Mouse (Mus musculus): ENCODE measurements at regions not wholly inside any gene's neighbourhood (a gene's known extent, or its start where the extent isn't known, plus 50 kb on each side); places are given as distances from the start of the nearest gene placed in this dataset.

DNA sequence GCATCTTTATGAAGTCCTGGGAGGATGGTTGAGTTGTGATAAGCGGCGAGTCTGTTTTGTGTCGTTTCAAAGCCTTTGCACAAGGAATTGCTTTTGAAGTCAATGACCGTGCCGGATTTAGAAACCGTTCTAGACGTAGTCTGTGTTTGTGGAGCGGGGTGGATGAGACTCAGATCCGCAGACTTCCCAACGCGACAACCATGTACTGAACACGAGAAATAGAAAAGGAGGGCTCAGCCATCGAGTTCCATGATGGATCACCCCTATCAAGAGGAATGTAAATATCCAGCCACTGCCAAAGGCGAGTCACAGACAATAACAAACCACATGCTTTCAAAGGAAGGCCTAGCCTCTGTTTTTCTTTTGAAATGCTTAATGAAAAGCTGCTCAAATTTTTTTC is 120.5 kb downstream of the Mterf1b start:
- DNase-seq (ENCODE audit: low spot score) (peak; percentile 51), ATAC-seq (peak; percentile 46)
- no peak overlapping the region for H3K9ac ChIP-seq (replicated peaks; ENCODE audit: low read depth)
- WGBS = 24% methylated on average over 14 of the region's 14 CpGs
- no peak overlapping the region for H3K4me3 ChIP-seq (ENCODE audit: low read depth, low read length)
- no peaks in the 10 kb centered on the region for H3K4me1 ChIP-seq (ENCODE audit: insufficient read depth, low read depth, low read length)
- H3K27ac ChIP-seq (ENCODE audit: low read length) = peak overlapping the region; percentile 65
- no peaks in the 10 kb centered on the region for H3K27me3 ChIP-seq (replicated peaks; ENCODE audit: insufficient read depth, low read length)
- H3K4me2 ChIP-seq (replicated peaks; ENCODE audit: low read depth, low read length) = peak overlapping the region; percentile 21; the same call in 1 of the 2 replicates
- TF ChIP-seq EP300 (IDR thresholded peaks at IDR 0.05) = no peak
- TF ChIP-seq CTCF (IDR thresholded peaks at IDR 0.05) = no peak
- no peaks in the 10 kb centered on the region for H3K9me3 ChIP-seq (ENCODE audit: low read length)
- H3K36me3 ChIP-seq (ENCODE audit: insufficient read depth, low read length) = no peaks in the 10 kb centered on the region

GRCm38 (mm10) chr5:4322634-4323386 is 130.6 kb downstream of the Mterf1b start:
- no peak for DNase-seq (ENCODE audit: low spot score)
- TF ChIP-seq CTCF (IDR thresholded peaks at IDR 0.05) (no peak), EP300 (IDR thresholded peaks at IDR 0.05) (no peak)
- 50% methylated on average over 8 of the region's 8 CpGs for WGBS

DNA sequence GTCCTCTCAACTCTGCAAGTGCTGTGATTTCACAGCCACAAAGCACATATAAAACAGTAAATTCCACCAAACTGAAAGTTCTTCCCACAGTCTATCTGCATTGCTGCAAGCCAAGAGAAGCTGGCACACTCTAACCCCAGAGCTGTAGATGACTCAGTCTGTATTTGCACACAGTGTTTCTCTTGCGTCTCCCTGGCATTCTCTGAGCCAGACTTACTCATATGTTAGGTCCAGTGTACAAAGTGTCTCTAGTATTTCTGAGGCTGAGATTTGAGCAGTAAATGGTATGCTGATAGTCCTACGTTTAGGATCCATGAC is 131.2 kb downstream of the Mterf1b start:
- ATAC-seq (peak; percentile 65), DNase-seq (ENCODE audit: low spot score) (peak; percentile 68)
- 41% methylated on average over 2 of the region's 2 CpGs for WGBS
- H3K36me3 ChIP-seq (ENCODE audit: insufficient read depth, low read length) = no peaks in the 10 kb centered on the region
- no peak overlapping the region for H3K9ac ChIP-seq (replicated peaks; ENCODE audit: low read depth)
- H3K4me1 ChIP-seq (ENCODE audit: insufficient read depth, low read depth, low read length) = peaks cover 8% of the 10 kb centered on the region; the same call in 1 of the 2 replicates
- H3K27ac ChIP-seq (ENCODE audit: low read length) = 0 out of 2 replicates have a peak overlapping the region, but pooled peaks have one; percentile 20
- no peaks in the 10 kb centered on the region for H3K27me3 ChIP-seq (replicated peaks; ENCODE audit: insufficient read depth, low read length)
- no peak overlapping the region for H3K4me3 ChIP-seq (ENCODE audit: low read depth, low read length)
- H3K4me2 ChIP-seq (replicated peaks; ENCODE audit: low read depth, low read length) = no peak overlapping the region
- no peaks in the 10 kb centered on the region for H3K9me3 ChIP-seq (ENCODE audit: low read length)
- TF ChIP-seq CTCF (IDR thresholded peaks at IDR 0.05) (no peak), EP300 (IDR thresholded peaks at IDR 0.05) (peak; percentile 75; the same call in 1 of the 2 replicates)

More at GRCm38 (mm10) chr5:4322634-4323386, 130.6 kb downstream of the Mterf1b start:
- Histone ChIP-seq H3K9me3 (ENCODE audit: low read length) (no peaks in the 10 kb centered on the region), H3K27ac (ENCODE audit: low read length) (peak overlapping the region; percentile 20; the same call in 1 of the 2 replicates), H3K36me3 (ENCODE audit: insufficient read depth, low read length) (no peaks in the 10 kb centered on the region), H3K9ac (replicated peaks; ENCODE audit: low read depth) (no peak overlapping the region), H3K4me3 (ENCODE audit: low read depth, low read length) (no peak overlapping the region), H3K4me1 (ENCODE audit: insufficient read depth, low read depth, low read length) (peaks cover 8% of the 10 kb centered on the region; the same call in 1 of the 2 replicates), H3K27me3 (replicated peaks; ENCODE audit: insufficient read depth, low read length) (no peaks in the 10 kb centered on the region), H3K4me2 (replicated peaks; ENCODE audit: low read depth, low read length) (no peak overlapping the region)
- no peak for ATAC-seq

- Histone ChIP-seq H3K4me1 (ENCODE audit: insufficient read depth, low read depth, low read length) (peaks cover 8% of the 10 kb centered on the region; the same call in 1 of the 2 replicates), H3K9ac (replicated peaks; ENCODE audit: low read depth) (no peak overlapping the region), H3K4me3 (ENCODE audit: low read depth, low read length) (no peak overlapping the region), H3K27ac (ENCODE audit: low read length) (no peak overlapping the region), H3K9me3 (ENCODE audit: low read length) (no peaks in the 10 kb centered on the region), H3K4me2 (replicated peaks; ENCODE audit: low read depth, low read length) (no peak overlapping the region; the same call in 1 of the 2 replicates), H3K27me3 (replicated peaks; ENCODE audit: insufficient read depth, low read length) (no peaks in the 10 kb centered on the region), H3K36me3 (ENCODE audit: insufficient read depth, low read length) (no peaks in the 10 kb centered on the region)
- 0% methylated on average over 3 of the region's 3 CpGs for WGBS
- ATAC-seq (peak; percentile 85), DNase-seq (ENCODE audit: low spot score) (peak; percentile 82)
- TF ChIP-seq CTCF (IDR thresholded peaks at IDR 0.05) = no peak
- TF ChIP-seq EP300 (IDR thresholded peaks at IDR 0.05) = peak; percentile 95
Observed at GRCm38 (mm10) chr5:4325813-4326212, 133.6 kb downstream of the Mterf1b start.

GRCm38 (mm10) chr5:4326309-4327014 is 134.3 kb downstream of the Mterf1b start:
- Histone ChIP-seq H3K27me3 (replicated peaks; ENCODE audit: insufficient read depth, low read length) (no peaks in the 10 kb centered on the region), H3K9me3 (ENCODE audit: low read length) (no peaks in the 10 kb centered on the region), H3K4me2 (replicated peaks; ENCODE audit: low read depth, low read length) (no peak overlapping the region; the same call in 1 of the 2 replicates), H3K27ac (ENCODE audit: low read length) (peak overlapping the region; percentile 51), H3K4me3 (ENCODE audit: low read depth, low read length) (no peak overlapping the region), H3K9ac (replicated peaks; ENCODE audit: low read depth) (no peak overlapping the region), H3K36me3 (ENCODE audit: insufficient read depth, low read length) (no peaks in the 10 kb centered on the region), H3K4me1 (ENCODE audit: insufficient read depth, low read depth, low read length) (peaks cover 8% of the 10 kb centered on the region; the same call in 1 of the 2 replicates)
- peak; percentile 76 for DNase-seq (ENCODE audit: low spot score)
- WGBS = 10% methylated on average over 8 of the region's 8 CpGs
- no peak for TF ChIP-seq CTCF (IDR thresholded peaks at IDR 0.05)
- TF ChIP-seq EP300 (IDR thresholded peaks at IDR 0.05) = peak; percentile 68
- peak; percentile 67 for ATAC-seq

GRCm38 (mm10) chr5:4335683-4336082 is 143.5 kb downstream of the Mterf1b start:
- Histone ChIP-seq H3K4me2 (replicated peaks; ENCODE audit: low read depth, low read length) (no peak overlapping the region), H3K9me3 (ENCODE audit: low read length) (no peaks in the 10 kb centered on the region), H3K27me3 (replicated peaks; ENCODE audit: insufficient read depth, low read length) (no peaks in the 10 kb centered on the region), H3K4me1 (ENCODE audit: insufficient read depth, low read depth, low read length) (no peaks in the 10 kb centered on the region), H3K4me3 (ENCODE audit: low read depth, low read length) (no peak overlapping the region), H3K27ac (ENCODE audit: low read length) (no peak overlapping the region), H3K36me3 (ENCODE audit: insufficient read depth, low read length) (no peaks in the 10 kb centered on the region), H3K9ac (replicated peaks; ENCODE audit: low read depth) (no peak overlapping the region)
- DNase-seq (ENCODE audit: low spot score) (peak; percentile 66), ATAC-seq (peak; percentile 19; the same call in 1 of the 2 replicates)
- WGBS = 22% methylated on average over 5 of the region's 5 CpGs
- TF ChIP-seq EP300 (IDR thresholded peaks at IDR 0.05) (no peak), CTCF (IDR thresholded peaks at IDR 0.05) (no peak)

All from lung, postnatal 0 days (tissue).